Mouse (Mus musculus): ENCODE data around the gene Evx1. TPM values are rescaled to one million over a fixed set of nuclear protein-coding genes. Genes with fewer than 3 reads are reported as not detected.

The Evx1 gene
- total and polyA plus RNA-seq, 3 experiments = not detected

GRCm38 (mm10) chr6:52272766-52273655 lies 40.3 kb upstream of the Evx1 start:
- H3K4me1 ChIP-seq (ENCODE audit: control insufficient read depth, insufficient read depth, low read length) = no peaks in the 10 kb centered on the region
- no peak overlapping the region for H3K27ac ChIP-seq
- no peak overlapping the region for H3K4me3 ChIP-seq
- intact Hi-C loops (cut with DNase I) = no loop called here
- no peak for DNase-seq
- no peak for TF ChIP-seq POLR2A (IDR thresholded peaks at IDR 0.05; ENCODE audit: insufficient read depth, low read depth, low read length)
- TF ChIP-seq CTCF (IDR thresholded peaks at IDR 0.05) = no peak
- TF ChIP-seq EP300 (IDR thresholded peaks at IDR 0.05; ENCODE audit: insufficient read depth, low read depth, low read length) = no peak
- no peaks in the 10 kb centered on the region for H3K79me2 ChIP-seq (replicated peaks; ENCODE audit: control insufficient read depth, insufficient read depth, low read length)
- H3K36me3 ChIP-seq (ENCODE audit: control insufficient read depth, insufficient read depth, low read length) = no peaks in the 10 kb centered on the region
- 31% methylated on average over 22 of the region's 22 CpGs for WGBS
- no peak overlapping the region for H3K9ac ChIP-seq (ENCODE audit: low read depth, low read length)
- peaks cover 28% of the 10 kb centered on the region for H3K27me3 ChIP-seq (ENCODE audit: control insufficient read depth, insufficient read depth, low read length)

DNA sequence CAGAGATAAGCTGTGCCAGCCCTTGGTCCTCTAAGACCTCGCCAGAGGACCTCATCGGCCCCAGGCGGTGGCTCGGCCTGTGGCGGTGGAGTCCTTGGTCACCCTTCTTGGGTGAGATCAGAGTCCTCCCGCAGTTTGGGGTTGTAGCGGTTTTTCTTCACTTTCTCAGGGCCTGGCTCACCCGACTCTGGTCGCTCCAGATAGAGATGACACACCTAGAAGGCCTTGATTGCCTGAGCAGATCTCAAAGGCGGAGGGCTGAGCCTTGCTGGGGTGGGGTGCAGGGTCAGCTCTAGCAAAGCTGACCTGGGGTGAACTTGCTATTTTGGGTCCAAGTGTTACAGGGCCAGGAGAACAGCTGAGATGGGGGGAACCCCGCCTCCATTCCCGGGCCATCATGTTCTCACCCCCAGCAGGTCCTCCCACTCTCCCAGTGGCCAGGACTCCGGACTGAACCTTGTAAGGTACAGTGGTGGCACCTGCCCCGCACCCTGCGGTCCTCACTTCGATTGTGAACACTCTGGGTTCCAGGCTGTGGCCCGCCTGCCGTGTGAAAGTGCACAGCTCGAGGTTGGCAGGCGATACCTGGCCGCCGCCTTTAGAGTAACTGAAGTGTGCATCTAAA lies 39.5 kb upstream of the Evx1 start:
- intact Hi-C loops (cut with DNase I) = no loop called here
- H3K27me3 ChIP-seq (ENCODE audit: control insufficient read depth, insufficient read depth, low read length) = peaks cover 23% of the 10 kb centered on the region
- H3K9ac ChIP-seq (ENCODE audit: low read depth, low read length) = no peak overlapping the region
- no peak overlapping the region for H3K4me3 ChIP-seq
- H3K4me1 ChIP-seq (ENCODE audit: control insufficient read depth, insufficient read depth, low read length) = no peaks in the 10 kb centered on the region
- 10% methylated on average over 22 of the region's 22 CpGs for WGBS
- no peaks in the 10 kb centered on the region for H3K79me2 ChIP-seq (replicated peaks; ENCODE audit: control insufficient read depth, insufficient read depth, low read length)
- TF ChIP-seq CTCF (IDR thresholded peaks at IDR 0.05) = no peak
- no peak for TF ChIP-seq EP300 (IDR thresholded peaks at IDR 0.05; ENCODE audit: insufficient read depth, low read depth, low read length)
- no peak for TF ChIP-seq POLR2A (IDR thresholded peaks at IDR 0.05; ENCODE audit: insufficient read depth, low read depth, low read length)
- H3K27ac ChIP-seq = no peak overlapping the region
- peak in 1 of 2 experiments; percentile 24 for DNase-seq
- H3K36me3 ChIP-seq (ENCODE audit: control insufficient read depth, insufficient read depth, low read length) = no peaks in the 10 kb centered on the region

DNA sequence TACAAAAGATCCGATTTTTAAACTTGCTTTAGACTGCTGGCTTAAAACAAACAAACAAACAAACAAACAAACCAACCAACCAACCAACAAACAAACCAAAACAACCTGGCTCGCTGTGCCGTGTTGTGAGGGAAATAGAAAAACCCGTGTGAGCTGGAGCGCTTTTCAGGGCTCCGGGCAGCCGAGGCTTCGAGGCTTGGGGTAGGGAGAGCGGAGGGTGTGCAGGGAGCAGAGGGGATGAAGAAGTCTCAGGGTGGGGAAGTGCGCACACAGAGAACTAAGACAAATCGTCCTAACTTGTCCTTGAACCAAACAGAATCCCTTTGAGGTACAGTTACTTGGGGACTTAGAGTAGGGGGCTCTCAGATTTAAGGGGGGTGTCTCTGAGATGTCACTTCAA lies 38.7 kb upstream of the Evx1 start:
- intact Hi-C loops (cut with DNase I) = no loop called here
- Histone ChIP-seq H3K4me3 (no peak overlapping the region), H3K27ac (no peak overlapping the region), H3K36me3 (ENCODE audit: control insufficient read depth, insufficient read depth, low read length) (no peaks in the 10 kb centered on the region), H3K27me3 (ENCODE audit: control insufficient read depth, insufficient read depth, low read length) (peaks cover 19% of the 10 kb centered on the region), H3K4me1 (ENCODE audit: control insufficient read depth, insufficient read depth, low read length) (no peaks in the 10 kb centered on the region), H3K79me2 (replicated peaks; ENCODE audit: control insufficient read depth, insufficient read depth, low read length) (no peaks in the 10 kb centered on the region), H3K9ac (ENCODE audit: low read depth, low read length) (no peak overlapping the region)
- TF ChIP-seq EP300 (IDR thresholded peaks at IDR 0.05; ENCODE audit: insufficient read depth, low read depth, low read length) (no peak), CTCF (IDR thresholded peaks at IDR 0.05) (no peak), POLR2A (IDR thresholded peaks at IDR 0.05; ENCODE audit: insufficient read depth, low read depth, low read length) (no peak)
- no peak for DNase-seq
- WGBS = 17% methylated on average over 11 of the region's 11 CpGs

DNA sequence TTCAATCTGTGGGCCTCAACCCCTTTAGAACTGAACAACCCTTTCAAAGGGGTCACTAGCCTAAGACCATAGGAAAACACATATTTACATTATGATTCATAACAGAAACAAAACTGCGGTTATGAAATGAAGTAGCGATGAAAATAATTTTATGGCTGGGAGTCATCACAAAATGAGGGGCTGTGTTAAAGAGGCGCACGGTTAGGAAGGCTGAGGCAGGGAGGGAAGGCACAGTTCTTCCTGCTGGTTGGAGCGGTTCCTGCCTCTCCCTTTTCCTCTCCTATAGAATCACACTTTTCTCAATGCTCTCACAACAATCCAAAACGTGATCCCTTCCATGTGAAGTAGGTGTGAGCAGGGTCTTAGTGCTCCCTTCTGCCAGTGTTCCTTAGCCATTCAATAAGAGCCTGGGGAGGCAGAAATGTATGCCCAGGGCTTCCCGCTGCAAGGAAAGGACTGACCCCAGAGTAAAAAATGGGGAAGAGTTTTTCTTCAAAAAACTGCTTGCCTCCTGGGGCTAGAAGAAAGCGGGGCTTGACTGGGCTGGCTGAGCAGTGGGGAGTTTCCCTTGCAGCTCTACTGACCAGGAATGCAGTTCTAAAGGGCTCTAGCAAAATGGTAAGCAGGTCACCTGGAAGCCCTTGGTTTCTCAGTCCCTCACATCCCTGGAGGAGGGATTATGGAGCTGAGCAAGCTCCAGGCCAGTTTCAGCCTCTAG lies 37.6 kb upstream of the Evx1 start:
- no peak for TF ChIP-seq EP300 (IDR thresholded peaks at IDR 0.05; ENCODE audit: insufficient read depth, low read depth, low read length)
- no peak for TF ChIP-seq CTCF (IDR thresholded peaks at IDR 0.05)
- no peak for TF ChIP-seq POLR2A (IDR thresholded peaks at IDR 0.05; ENCODE audit: insufficient read depth, low read depth, low read length)
- intact Hi-C loops (cut with DNase I) = no loop called here

GRCm38 (mm10) chr6:52276382-52276781 lies 36.9 kb upstream of the Evx1 start:
- intact Hi-C loops (cut with DNase I) = no loop called here
- 10% methylated on average over 6 of the region's 6 CpGs for WGBS
- no peak overlapping the region for H3K27ac ChIP-seq
- no peaks in the 10 kb centered on the region for H3K4me1 ChIP-seq (ENCODE audit: control insufficient read depth, insufficient read depth, low read length)
- no peak overlapping the region for H3K4me3 ChIP-seq
- no peak for TF ChIP-seq CTCF (IDR thresholded peaks at IDR 0.05)
- TF ChIP-seq POLR2A (IDR thresholded peaks at IDR 0.05; ENCODE audit: insufficient read depth, low read depth, low read length) = no peak
- TF ChIP-seq EP300 (IDR thresholded peaks at IDR 0.05; ENCODE audit: insufficient read depth, low read depth, low read length) = no peak
- no peak overlapping the region for H3K9ac ChIP-seq (ENCODE audit: low read depth, low read length)
- H3K79me2 ChIP-seq (replicated peaks; ENCODE audit: control insufficient read depth, insufficient read depth, low read length) = no peaks in the 10 kb centered on the region
- peaks cover 17% of the 10 kb centered on the region for H3K27me3 ChIP-seq (ENCODE audit: control insufficient read depth, insufficient read depth, low read length)
- no peak for DNase-seq
- H3K36me3 ChIP-seq (ENCODE audit: control insufficient read depth, insufficient read depth, low read length) = no peaks in the 10 kb centered on the region

More for the DNA sequence above, 37.6 kb upstream of the Evx1 start:
- 26% methylated on average over 8 of the region's 8 CpGs for WGBS
- Histone ChIP-seq H3K79me2 (replicated peaks; ENCODE audit: control insufficient read depth, insufficient read depth, low read length) (no peaks in the 10 kb centered on the region), H3K27ac (no peak overlapping the region), H3K9ac (ENCODE audit: low read depth, low read length) (no peak overlapping the region), H3K36me3 (ENCODE audit: control insufficient read depth, insufficient read depth, low read length) (no peaks in the 10 kb centered on the region), H3K4me3 (no peak overlapping the region), H3K4me1 (ENCODE audit: control insufficient read depth, insufficient read depth, low read length) (no peaks in the 10 kb centered on the region), H3K27me3 (ENCODE audit: control insufficient read depth, insufficient read depth, low read length) (peaks cover 19% of the 10 kb centered on the region)
- no peak for DNase-seq

All from heart, adult 2 months (tissue).